Mouse (Mus musculus): ENCODE results near the gene Eif3f.

DNA sequence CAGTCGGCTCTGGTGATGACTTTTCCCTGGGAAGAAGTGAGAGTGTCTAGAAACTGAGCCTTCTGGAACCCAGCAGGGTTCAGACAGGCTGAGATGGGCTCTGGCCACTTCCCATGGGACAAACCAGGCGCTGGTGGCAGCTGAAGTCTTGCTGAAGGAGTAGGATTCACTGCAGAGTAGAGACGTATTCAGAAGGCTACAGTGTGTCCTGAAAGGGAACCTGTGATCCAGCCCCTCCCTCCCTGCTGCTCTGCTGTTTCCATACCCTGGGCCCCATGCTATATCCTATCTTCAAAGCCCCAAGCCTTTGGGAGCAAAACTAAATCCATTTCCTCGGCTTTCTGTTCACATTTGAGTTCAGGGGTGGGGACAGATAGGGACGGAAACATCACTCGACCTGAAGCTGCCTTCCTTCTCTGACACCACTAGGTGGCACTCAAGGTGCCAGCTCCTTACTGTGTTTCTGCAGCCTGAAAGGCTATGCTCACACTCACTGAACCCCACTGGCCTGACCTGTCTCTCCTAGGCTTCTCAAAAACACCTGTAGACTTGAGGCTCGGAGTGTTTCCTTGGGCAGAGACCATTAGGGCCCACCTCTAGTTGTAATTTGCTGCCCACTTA lies 32.6 kb downstream of the Eif3f start:
- TF ChIP-seq POLR2A (IDR thresholded peaks at IDR 0.05; ENCODE audit: low read depth, low read length) (no peak), CTCF (conservative IDR thresholded peaks at IDR 0.05; ENCODE audit: insufficient read depth, insufficient read length, low read depth, low read length) (peak; percentile 89)
